Mouse (Mus musculus) lung, postnatal 25 days (tissue): Measurements from ENCODE around the gene Tmem131.
"Not testable (repeated sequence)": the region's sequence is repeated elsewhere in the genome, so short reads cannot be mapped to it uniquely, and the experiment has no call there.

Source experiments
- DNase-seq: peaks from one replicate; pipeline ENCODE4 v3.0.0; 2022; ENCODE audit warnings: low spot score

Tmem131 gene

DNA sequence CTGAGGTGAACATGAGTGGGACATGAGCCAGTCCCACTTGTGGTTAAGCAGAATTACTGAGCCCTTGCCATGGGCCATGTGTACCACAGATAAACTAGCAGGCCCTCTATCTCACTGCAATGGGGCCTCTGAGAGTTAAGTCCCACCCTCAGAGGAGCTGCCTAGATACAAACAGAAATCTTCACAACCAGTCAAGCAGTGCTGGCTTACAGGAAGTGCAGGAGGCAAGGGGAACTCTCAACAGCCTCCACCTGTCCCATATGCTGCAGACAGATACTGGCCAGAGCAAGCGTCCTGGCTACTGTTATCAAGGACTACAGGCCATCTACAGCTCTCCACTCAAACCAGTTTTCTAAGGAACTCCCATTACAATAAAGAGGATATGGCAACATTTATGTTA is 23.7 kb downstream of the Tmem131 start:
- DNase-seq = no peak

DNA sequence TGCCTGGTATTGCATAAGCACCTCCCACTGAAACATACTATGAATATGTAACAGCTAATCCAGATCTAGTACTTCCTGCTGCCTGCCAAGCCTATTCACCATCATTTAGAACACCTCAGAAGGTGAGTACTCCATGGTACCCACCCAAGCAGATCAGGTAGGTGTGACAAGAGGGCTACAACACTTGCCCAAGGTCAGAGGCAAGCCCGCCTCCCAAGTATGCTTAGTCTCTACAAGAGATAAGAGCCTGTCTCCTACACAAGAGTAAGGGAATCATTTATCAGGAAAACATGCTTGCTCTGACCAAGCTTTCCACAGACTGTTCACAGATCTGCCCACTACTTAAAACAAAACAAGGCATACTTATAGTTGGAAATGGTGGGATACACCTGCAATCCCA is 26.0 kb downstream of the Tmem131 start:
- no peak for DNase-seq

DNA sequence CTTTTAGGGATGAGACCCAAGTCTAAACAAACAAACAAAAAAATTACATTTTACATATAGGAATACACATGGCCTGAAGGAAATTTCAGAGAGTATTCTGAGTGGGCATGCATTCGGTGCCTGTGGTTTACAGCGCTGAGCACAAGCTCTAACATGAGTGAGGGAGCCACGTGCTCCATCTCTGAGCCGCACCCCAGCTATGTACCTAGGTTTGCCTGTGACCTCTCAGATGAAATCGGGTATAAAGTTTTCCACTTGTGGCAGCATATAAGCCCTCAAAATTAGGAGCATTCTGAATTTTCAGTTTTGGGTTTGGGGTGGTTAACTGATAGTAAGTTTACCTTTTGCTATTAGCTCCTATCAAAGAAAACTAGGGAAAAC is 28.3 kb downstream of the Tmem131 start:
- DNase-seq = no peak

DNA sequence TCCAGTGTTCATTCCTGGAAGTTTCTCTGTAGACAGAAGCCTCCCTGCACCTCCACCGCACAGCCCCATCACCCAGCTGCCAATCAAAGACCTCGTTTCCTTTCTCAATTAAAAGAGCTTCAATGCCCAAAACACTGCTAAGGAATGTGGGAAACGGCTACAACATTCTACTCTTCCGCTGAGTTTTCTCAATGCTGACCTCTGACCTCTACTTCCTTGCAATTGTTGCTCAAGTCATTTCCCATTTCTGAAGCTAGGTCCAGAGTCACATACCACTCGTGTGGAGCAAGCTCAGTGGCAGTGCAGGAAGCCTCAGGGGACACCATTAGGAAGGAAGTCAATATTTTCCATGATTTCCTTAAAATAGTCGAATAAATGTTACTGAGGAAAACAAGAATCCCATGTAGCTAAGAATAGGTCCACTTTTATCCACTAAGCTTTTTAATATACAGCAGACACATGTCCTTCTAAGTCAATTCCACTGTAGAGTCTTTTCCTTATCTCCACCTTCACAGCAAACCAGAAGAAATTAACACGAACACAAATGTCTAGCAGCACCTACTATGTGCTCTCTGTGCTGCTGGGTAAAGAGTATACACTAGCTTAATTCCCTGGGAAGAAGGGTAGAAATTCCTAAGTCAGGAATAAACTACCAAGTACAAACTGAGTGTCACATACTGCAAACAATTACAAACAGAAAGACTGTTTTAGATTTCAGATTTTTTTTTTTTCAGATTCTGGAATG is 28.8 kb downstream of the Tmem131 start:
- peak; percentile 64 for DNase-seq

- no peak for DNase-seq
Measured at GRCm38 (mm10) chr1:36913806-36914205, 29.7 kb downstream of the Tmem131 start.

DNA sequence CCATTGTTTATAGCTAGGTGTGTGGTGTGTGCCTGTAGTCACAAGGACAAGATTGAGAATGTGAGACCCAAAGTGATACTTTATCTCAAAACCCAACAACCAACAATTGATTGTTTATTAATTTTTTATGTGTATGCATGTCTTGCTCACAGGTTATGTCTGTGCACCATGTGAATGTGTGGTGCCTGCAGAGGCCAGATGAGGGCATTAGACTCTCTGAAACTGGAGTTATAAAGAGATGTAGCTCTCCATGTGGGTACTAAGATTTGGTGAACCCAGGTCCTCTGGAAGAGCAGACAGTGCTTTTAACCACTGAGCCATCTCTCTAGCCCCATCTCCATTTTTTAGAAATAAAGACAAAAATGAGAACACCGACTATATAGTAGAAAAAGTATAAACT is 31.2 kb downstream of the Tmem131 start:
- DNase-seq = no peak

- DNase-seq = no peak
Measured at GRCm38 (mm10) chr1:36911603-36912002, 31.9 kb downstream of the Tmem131 start.

GRCm38 (mm10) chr1:36910397-36910796 is 33.1 kb downstream of the Tmem131 start:
- DNase-seq = no peak

DNA sequence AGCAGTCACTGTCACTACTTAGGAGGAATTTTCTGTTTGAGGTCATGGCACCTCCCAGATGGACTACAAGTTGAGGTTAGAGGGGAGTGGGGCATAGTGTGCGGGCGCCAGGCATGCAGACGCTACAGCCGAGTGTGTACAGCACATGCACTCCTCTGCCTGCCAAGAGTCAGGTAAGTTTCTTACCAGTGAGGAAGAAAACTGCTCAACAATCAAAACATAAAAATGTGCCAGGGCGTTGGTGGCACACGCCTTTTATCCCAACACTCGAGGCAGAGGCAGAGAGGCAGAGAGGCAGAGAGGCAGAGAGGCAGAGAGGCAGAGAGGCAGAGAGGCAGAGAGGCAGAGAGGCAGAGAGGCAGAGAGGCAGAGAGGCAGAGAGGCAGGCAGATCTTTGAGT is 33.5 kb downstream of the Tmem131 start:
- DNase-seq = not testable (repeated sequence)

DNA sequence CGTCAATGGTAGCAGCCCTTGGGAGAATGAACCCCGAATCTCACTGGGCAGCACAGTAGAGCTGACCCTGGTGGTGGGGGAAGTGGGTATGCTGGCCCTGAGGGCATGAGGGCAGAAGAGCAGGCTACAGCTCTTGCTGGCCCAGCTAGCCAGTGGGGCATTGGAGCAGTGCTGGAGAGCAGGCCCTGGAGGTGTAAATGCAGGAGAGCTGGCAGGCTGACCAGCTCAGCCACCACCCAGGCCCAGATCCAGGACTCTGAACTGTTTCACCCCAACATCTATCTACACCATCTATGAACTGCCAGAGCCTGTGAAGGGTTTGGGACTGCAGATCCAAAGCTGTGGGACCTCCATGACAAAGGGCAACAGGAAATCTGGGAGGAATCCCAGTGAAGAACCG is 38.2 kb downstream of the Tmem131 start:
- no peak for DNase-seq

DNA sequence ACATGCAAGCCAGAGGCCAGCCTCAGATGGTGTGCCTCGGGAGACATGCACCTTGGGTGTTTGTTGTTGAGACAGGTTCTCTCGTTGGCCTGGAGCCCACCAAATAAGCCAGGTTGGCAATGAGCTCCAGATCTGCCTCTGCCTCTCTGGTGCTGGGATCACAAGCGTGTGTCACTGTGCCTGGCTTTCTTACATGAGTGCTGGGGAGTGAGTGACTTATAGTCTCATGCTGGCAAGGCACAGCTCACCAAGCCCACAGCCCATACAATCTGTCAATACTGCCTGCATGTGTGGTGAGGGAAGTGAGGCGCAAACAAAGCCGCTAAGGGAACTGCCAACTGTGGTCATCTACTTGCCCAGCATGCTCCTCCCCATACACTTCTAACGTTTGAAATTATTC is 39.0 kb downstream of the Tmem131 start:
- DNase-seq = no peak

- no peak for DNase-seq
Measured at GRCm38 (mm10) chr1:36904084-36904451, 39.4 kb downstream of the Tmem131 start.

DNA sequence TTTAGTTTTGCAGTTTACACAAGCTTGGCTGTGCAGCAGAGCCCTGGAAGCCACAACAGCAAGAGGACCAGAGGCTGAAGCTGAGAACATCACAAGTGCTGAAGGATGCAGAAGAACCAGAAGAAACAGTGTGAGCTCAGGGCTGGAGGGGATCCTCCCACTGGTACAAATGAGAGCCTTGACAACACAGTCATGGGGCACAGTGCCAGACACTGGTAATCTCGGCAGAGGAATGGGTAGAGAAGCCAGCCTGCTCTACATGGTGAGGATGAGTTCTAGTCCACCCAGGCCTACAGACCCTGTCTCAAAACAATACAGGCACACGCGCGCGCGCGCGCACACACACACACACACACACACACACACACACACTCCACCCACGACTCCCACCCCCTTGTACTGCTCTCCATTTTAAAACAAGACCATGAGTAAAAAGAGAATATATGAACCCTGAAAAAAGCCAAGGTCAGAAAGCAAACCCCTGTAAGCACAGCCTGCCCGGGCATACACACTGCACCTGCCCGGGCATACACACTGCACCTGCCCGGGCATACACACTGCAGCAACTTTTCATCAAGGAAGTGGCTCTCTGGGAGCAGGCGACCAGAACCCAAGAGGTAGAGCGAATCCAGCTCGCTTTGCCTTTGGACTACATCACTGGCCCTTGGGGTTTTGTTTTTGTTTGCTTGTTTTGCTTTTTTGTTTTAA is 39.9 kb downstream of the Tmem131 start:
- DNase-seq = no peak

GRCm38 (mm10) chr1:36902533-36903315 is 40.7 kb downstream of the Tmem131 start:
- no peak for DNase-seq

DNA sequence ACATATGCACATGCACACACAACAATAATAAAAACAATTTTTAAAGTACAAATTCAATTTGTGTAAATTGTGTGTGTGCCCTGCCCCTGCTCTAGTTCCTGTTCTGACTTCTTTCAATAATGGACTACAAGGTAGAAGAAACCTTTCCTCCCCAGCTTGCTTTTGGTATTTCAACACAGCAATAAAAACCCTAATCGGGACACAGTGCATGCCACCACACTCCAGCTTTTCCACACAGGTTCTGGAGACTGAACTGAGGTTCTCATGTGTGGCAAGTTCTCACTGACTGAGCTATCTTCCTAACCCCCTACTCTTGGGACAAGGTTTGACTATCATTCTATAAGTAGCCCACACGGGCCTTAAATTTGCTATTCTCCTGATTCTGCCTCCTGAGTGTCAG is 43.8 kb downstream of the Tmem131 start:
- no peak for DNase-seq

DNA sequence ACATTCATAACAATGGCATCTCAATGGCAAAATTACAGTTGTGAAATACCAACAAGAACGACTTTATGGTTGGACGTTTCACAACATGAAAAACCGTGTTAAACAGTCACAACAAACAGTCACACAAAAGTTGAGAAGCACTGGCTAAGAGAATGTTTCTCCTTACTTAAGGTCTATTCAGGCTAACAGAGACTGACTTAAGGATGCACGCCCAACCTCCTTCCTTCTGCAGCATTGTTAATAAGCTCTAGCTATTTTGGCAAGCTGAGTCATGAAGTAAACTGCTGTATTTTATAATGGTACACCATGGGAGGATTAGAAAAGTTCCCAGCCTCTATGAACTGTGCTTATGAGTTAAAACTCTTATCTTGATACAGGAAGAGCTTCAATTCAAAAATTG is 47.0 kb downstream of the Tmem131 start:
- DNase-seq = peak; percentile 24

DNA sequence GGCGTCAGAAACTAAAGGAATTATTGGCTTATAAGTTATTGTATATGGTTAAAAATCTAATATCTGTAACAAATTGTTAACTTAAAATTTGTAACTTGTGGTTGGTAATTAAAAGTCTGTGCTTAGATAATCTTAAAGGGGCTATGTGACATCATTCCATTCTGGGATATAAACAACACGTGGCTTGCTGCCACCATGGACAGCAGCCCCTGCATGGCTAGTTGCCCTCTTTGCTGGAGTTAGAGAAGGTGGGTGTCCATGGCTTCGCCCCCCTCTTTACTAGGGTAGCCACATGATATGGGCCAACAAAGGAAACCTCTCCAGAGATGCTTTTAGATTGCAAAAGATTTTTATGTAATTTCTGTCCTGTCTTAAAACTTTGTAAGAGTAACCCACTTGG is 48.0 kb downstream of the Tmem131 start:
- DNase-seq = no peak

DNA sequence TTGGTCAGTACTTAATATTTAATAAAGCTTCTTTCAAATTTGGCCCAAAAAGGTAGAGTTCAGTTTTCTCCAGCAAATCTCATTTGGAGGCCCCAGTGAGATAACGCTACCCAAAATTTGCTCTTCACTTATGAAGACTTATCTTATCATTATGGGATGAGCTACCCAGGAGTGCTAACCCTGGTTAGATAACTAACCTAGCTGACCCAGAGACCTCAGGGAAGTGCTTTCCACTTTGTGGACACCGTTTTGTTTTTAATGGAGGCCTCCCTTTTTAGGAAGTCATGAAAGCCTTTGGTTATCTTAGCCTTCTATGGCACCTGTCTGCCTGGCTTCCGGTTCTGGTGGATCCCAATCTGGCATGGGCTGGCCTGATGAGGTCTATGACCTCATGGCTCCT is 49.3 kb downstream of the Tmem131 start:
- no peak for DNase-seq

DNA sequence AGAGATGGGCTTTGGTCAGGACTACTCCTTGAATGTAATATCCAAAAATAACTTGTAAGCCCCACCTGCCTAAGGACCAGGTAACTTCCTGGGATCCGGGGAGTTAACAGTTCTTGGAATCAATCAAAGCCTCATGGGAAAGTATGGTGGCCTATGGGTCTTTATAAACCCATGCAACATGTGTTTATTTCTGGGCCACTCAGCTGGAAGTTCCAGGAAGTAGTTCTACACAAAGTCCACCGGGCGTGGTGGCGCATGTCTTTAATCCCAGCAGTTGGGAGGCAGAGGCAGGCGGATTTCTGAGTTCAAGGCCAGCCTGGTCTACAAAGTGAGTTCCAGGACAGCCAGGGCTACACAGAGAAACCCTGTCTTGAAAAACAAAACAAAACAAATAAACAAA is 49.7 kb downstream of the Tmem131 start:
- DNase-seq = not testable (repeated sequence)

- no peak for DNase-seq
Measured at GRCm38 (mm10) chr1:36893146-36893545, 50.3 kb downstream of the Tmem131 start.

- no peak for DNase-seq
Measured at GRCm38 (mm10) chr1:36892461-36892860, 51.0 kb downstream of the Tmem131 start.

- DNase-seq = peak; percentile 41
Measured at GRCm38 (mm10) chr1:36889016-36889415, 54.5 kb downstream of the Tmem131 start.

- DNase-seq = no peak
Measured at GRCm38 (mm10) chr1:36887172-36887571, 56.3 kb downstream of the Tmem131 start.
